Mouse (Mus musculus) kidney, embryonic 14.5 days (tissue): Measurements from ENCODE around the gene Scamp1. TPM values are rescaled to one million over a fixed set of nuclear protein-coding genes. Genes with fewer than 3 reads are reported as not detected.

ENCODE experiments used
- ATAC-seq: fragments of 200-750 bp; cut with Nextera tagmentation; 2 replicates; pipeline ENCODE4 v1.8.0; 2017; ENCODE audit warnings: moderate number of reproducible peaks, mild to moderate bottlenecking, moderate TSS enrichment, moderate library complexity; ENCODE audit not compliant: low FRiP score, low TSS enrichment
- H3K27ac ChIP-seq: fragments of 300-500 bp; sonication (generic); 2 replicates; pipeline ENCODE4 v1.5.1; 2014; ENCODE audit warnings: low read depth, mild to moderate bottlenecking, low read length, moderate library complexity, mixed read lengths
- H3K27me3 ChIP-seq: fragments of 300-500 bp; sonication (generic); 2 replicates; pipeline ENCODE4 v1.6.1; 2014; ENCODE audit warnings: mild to moderate bottlenecking, low read length; ENCODE audit not compliant: control insufficient read depth, insufficient read depth
- H3K36me3 ChIP-seq: fragments of 300-500 bp; sonication (generic); 2 replicates; pipeline ENCODE4 v1.6.1; 2014; ENCODE audit warnings: low read length, mixed read lengths; ENCODE audit not compliant: control insufficient read depth, insufficient read depth
- H3K4me1 ChIP-seq: fragments of 300-500 bp; sonication (generic); 2 replicates; pipeline ENCODE4 v1.6.1; 2014; ENCODE audit warnings: low read length, mixed read lengths; ENCODE audit not compliant: control insufficient read depth, insufficient read depth
- H3K4me2 ChIP-seq: fragments of 300-500 bp; sonication (generic); replicated peaks from 2 replicates; pipeline ENCODE4 v1.6.1; 2014; ENCODE audit warnings: low read depth, mild to moderate bottlenecking, low read length
- H3K4me3 ChIP-seq: fragments of 300-500 bp; sonication (generic); 2 replicates; pipeline ENCODE4 v1.5.1; 2014; ENCODE audit warnings: mild to moderate bottlenecking, low read length
- H3K9ac ChIP-seq: fragments of 300-500 bp; sonication (generic); 2 replicates; pipeline ENCODE4 v1.6.1; 2014; ENCODE audit warnings: low read depth, mild to moderate bottlenecking, low read length, moderate library complexity
- H3K9me3 ChIP-seq: fragments of 300-500 bp; sonication (generic); 2 replicates; pipeline ENCODE4 v1.6.1; 2016; ENCODE audit warnings: low read length; ENCODE audit not compliant: control insufficient read depth
- WGBS: fragments of 180-500 bp; shearing (Covaris S2); extraction: QIAGEN DNeasy Blood & Tissue Kit; methylation state at CpG from one replicate; pipeline ENCODE4 v1.1.7; 2014; 5-methylcytosine and 5-hydroxymethylcytosine counted together
- polyA plus RNA-seq: library from polyadenylated mRNA; unstranded; fragments of >200 nt; fragmentation: Nextera tagmentation; extraction: Ambion mirVana; gene quantifications from 2 replicates; pipeline ENCODE4 v1.2.1, GENCODE M21; 2014

The Scamp1 gene
- polyA plus RNA-seq, 1 experiment from 2014 or later = 34.4 TPM

DNA sequence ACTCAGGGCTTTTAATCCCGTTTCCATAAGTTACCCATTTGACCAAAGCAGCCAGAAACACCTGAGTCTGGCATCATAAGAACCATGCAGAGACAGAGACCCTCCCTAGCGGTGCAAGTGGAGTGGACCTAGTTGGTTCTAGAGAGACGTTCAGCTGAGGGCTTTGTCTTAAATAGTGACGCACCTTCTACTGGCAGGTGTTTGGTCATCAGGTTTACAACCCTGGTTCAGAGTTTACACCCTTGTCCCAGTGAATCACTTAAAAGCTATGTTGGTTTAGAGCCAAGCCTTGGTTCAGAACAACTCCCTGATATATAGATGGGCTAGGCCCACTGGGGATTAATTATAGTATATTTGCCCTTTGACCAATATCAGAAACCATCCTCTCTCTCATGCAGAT lies 92.4 kb downstream of the Scamp1 start:
- Histone ChIP-seq H3K27ac (no peak overlapping the region), H3K4me3 (no peak overlapping the region)
- WGBS = 81% methylated on average over 4 of the region's 4 CpGs

DNA sequence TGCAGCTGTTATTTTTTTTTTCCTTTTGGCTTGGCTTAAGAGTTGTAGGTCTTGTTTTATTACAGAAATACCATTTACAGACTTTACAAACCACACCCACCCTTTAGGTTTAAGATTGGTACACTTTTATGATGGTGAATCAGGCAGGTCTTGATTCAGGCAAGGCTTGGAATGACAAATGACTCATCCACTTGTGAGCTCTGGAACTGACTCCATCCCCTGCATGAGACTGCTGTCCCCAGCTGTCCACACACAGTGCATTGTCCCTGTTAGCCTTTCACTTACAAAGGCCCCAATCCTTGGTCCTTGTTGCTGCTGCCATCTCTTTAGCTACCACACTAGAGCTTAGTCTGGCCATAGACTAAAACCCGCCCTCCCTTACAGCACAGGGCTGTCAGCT lies 95.3 kb downstream of the Scamp1 start:
- no peak overlapping the region for H3K4me2 ChIP-seq
- no peak overlapping the region for H3K27ac ChIP-seq
- WGBS = 100% methylated on average over 1 of the region's 1 CpGs
- H3K27me3 ChIP-seq = no peaks in the 10 kb centered on the region
- peaks cover 28% of the 10 kb centered on the region for H3K36me3 ChIP-seq
- H3K4me1 ChIP-seq = 0 out of 2 replicates have a peak, but pooled peaks cover 7% of the 10 kb centered on the region
- ATAC-seq = no peak
- H3K9me3 ChIP-seq = no peaks in the 10 kb centered on the region
- H3K4me3 ChIP-seq = no peak overlapping the region
- no peak overlapping the region for H3K9ac ChIP-seq

More for the DNA sequence above, 92.4 kb downstream of the Scamp1 start:
- Histone ChIP-seq H3K9ac (no peak overlapping the region), H3K4me2 (no peak overlapping the region), H3K36me3 (peaks cover 40% of the 10 kb centered on the region), H3K27me3 (no peaks in the 10 kb centered on the region), H3K9me3 (no peaks in the 10 kb centered on the region), H3K4me1 (no peaks in the 10 kb centered on the region)
- ATAC-seq = no peak

DNA sequence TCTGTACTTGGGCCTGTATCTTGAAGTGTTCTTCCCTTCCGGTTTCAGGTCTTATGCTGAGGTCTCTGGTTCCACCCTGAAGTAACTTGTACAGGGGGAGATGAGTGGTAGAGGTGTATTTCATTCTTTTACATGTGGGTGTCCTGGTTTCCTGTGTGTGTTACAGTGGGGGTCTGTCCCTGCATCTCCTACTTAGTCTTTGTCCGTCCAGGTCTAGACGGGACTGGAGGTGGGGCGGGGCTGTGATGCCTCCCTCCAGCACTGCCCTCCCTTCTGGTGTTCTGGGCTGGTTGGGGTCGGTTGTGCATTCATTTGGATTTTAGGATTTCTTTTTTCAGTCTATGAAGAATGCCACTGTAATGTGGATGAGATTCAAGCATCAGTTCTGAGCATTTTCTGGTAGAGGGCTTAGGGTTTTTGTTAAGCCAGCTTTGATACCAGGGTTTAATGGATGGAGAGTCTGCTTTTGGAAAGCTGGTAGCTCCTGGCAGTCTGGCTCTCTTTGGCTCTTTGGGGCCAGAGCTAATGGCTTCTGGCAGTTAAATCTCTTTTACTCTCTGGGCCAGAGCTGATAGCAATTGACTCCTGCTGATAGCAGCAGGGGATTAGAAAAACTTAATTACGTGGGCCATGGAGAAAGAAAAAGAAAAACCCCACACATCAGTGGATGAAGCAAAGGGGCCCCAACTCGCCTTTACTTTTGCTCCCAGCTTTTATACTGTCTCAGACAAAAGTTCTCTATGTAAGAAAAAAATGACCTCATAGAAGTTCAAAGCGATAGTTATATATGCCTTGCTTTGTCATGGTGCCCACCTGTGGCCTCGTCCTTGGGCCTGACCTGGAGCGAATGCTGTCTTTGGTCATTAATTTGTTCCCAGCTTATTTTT lies 97.2 kb downstream of the Scamp1 start:
- Histone ChIP-seq H3K9ac (no peak overlapping the region), H3K27ac (no peak overlapping the region), H3K4me3 (no peak overlapping the region), H3K27me3 (no peaks in the 10 kb centered on the region), H3K4me2 (no peak overlapping the region), H3K9me3 (no peaks in the 10 kb centered on the region), H3K36me3 (peaks cover 25% of the 10 kb centered on the region), H3K4me1 (0 out of 2 replicates have a peak, but pooled peaks cover 7% of the 10 kb centered on the region)
- 62% methylated on average over 10 of the region's 10 CpGs for WGBS
- no peak for ATAC-seq

DNA sequence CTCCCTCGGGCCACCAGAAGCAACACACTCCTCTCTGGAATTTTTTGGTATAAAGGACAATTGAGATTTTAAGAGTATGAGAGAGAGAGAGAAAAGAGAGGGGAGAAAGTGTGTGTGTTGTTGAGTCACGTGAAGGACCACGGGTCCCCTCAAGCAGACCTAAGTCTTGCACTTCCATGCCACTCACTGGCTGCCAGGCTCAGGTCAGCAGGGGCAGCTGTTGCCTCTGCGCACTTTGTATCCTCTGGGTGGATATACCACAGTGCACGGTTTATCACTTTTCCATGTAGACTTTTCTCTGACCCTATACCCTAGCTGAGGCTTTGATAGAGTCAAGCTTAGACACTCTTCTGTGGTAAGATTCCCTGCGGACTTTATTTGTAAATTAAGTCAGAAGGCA lies 100.0 kb downstream of the Scamp1 start:
- Histone ChIP-seq H3K36me3 (peaks cover 11% of the 10 kb centered on the region; the same call in 1 of the 2 replicates), H3K4me1 (0 out of 2 replicates have a peak, but pooled peaks cover 7% of the 10 kb centered on the region)

DNA sequence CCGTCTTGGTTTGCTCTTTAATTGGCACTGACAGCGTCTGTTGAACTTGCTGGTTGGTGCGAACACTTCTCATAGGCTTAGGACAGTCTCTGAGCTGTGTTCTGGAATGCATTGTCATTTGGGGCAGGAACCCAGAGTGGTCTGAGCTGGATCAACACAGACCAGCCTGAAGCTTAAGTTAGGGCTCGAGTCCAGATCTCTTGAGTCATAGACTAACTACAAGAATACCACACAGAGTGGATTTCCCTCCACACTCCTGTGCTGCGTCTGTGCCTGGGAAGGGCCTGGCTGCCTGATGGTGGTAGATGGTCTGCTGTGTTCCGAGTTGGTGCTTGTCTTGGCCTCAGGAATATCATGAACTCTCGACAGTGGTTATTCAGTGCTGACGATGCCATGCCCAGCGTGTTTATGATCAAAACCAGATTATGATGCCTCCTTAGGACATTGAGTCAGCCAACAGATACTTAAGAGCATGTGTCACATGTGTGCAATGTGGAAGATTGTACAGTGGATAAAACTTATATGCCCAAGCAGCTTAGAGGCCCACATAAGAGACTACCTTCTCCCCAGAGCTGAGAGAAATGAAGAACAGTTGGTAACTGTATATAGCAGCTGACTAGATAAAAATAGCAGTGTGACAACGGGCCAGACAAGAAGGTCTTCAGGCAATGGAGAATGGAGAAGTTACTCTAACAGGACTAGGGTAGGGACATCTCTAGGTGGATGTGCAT lies 100.8 kb downstream of the Scamp1 start:
- H3K4me1 ChIP-seq = 0 out of 2 replicates have a peak, but pooled peaks cover 7% of the 10 kb centered on the region
- no peaks in the 10 kb centered on the region for H3K9me3 ChIP-seq
- WGBS = 93% methylated on average over 10 of the region's 10 CpGs
- no peak for ATAC-seq
- peaks cover 14% of the 10 kb centered on the region; the same call in 1 of the 2 replicates for H3K36me3 ChIP-seq
- no peak overlapping the region for H3K4me3 ChIP-seq
- no peak overlapping the region for H3K4me2 ChIP-seq
- H3K9ac ChIP-seq = no peak overlapping the region
- H3K27me3 ChIP-seq = no peaks in the 10 kb centered on the region
- H3K27ac ChIP-seq = no peak overlapping the region

More for the DNA sequence above, 100.0 kb downstream of the Scamp1 start:
- WGBS = 86% methylated on average over 5 of the region's 6 CpGs
- no peak overlapping the region for H3K9ac ChIP-seq
- H3K27ac ChIP-seq = no peak overlapping the region
- H3K4me2 ChIP-seq = no peak overlapping the region
- no peak for ATAC-seq
- no peak overlapping the region for H3K4me3 ChIP-seq
- H3K9me3 ChIP-seq = no peaks in the 10 kb centered on the region
- no peaks in the 10 kb centered on the region for H3K27me3 ChIP-seq

DNA sequence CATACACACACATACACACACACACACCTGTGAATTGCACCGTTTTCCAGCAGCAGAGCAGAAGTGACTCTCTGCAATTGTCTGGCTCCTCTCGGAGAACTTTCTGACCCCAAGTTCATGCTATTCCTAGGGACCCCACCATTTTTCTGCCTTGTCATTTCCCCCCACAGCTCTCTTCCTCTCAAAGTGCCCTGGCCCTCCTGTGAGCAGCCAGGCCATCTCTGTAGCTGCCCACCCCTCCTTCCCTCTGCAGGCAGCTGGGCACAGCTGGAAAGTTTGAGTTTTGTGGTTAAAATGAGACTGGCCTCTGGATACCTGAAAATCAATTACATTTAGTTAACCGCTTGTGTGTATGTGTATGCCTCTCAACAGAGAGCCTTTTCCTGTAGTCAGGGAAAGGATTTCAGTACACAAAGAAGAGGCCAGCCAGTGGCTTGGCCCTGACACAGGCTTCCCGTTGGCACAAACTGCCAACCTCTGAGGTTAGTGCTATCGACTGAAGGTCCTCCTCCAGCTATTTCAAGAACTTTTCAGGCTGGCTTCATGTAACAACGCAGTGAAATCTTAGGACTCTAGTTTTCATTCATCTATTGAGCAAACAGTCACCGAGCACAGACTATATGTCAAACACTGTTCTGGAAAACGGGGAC lies 102.2 kb downstream of the Scamp1 start:
- no peak overlapping the region for H3K9ac ChIP-seq
- H3K9me3 ChIP-seq = no peaks in the 10 kb centered on the region
- ATAC-seq = no peak
- peaks cover 26% of the 10 kb centered on the region for H3K36me3 ChIP-seq
- H3K4me2 ChIP-seq = no peak overlapping the region
- H3K4me1 ChIP-seq = peaks cover 10% of the 10 kb centered on the region; the same call in 1 of the 2 replicates
- WGBS = 79% methylated on average over 8 of the region's 8 CpGs
- H3K27ac ChIP-seq = no peak overlapping the region
- H3K4me3 ChIP-seq = no peak overlapping the region
- H3K27me3 ChIP-seq = no peaks in the 10 kb centered on the region

DNA sequence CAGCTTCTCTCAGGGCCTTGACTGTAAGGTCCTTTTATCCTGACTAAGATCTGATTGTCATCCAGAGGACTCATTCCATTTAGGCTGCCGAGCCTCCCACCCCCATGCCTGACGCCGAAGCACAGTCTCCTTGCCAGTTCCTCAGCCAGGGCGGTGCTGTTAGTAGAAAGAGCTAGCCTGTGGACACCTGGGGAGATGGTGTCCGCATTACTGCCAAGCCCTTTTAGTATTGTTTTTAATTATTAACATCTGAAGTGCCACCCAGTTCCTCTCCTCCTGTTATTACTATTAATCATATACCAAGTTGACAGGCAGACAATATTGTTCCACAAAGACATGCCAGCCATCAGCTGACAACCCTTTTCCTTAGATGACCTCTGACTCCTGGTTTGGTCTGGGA lies 103.6 kb downstream of the Scamp1 start:
- Histone ChIP-seq H3K4me1 (peaks cover 14% of the 10 kb centered on the region; the same call in 1 of the 2 replicates), H3K27ac (no peak overlapping the region), H3K36me3 (peaks cover 29% of the 10 kb centered on the region), H3K9me3 (no peaks in the 10 kb centered on the region), H3K4me3 (no peak overlapping the region), H3K27me3 (no peaks in the 10 kb centered on the region), H3K9ac (no peak overlapping the region), H3K4me2 (no peak overlapping the region)
- WGBS = 88% methylated on average over 5 of the region's 5 CpGs
- ATAC-seq = no peak

DNA sequence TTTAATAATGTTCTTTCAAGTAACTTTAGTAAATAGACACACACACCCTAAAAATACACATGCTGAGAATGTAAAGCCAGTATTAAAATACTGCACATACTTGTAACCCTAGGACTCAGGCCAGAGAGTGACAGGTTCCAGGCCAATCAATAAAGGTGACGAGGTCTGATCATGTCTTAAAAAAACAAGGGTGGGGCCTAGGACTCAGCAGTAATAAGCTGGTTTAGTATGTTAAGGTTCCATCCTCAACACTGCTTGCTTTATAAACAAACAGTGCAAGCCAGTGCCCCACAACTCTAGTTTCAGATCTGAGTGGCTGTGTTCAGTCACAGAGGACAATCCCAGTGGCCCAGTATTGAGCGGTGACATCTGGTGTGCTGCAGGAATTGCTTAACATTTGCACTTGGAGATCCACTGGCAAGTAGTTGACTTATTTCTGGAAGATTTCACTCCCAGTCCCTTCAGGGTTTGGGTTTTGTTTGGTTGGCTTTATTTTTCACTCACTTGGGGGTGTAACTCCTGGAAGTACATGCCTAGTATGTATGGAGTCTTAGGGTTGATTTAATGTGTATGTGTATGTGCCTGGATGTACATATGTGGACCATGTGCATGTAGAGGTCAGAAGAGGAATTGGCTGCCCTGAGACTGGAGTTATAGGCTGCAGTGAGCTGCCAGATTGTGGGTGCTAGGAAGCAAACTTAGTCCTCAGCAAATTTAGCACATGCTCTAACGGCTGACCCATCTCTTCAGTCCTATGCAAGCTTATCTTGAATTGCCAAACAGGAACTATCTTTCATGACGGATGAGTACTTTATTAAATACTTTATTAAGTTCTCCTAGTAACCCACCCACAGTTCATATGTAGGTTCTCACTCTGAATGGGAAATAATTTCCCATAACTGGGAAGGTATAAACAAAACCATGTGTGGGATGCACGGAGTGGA lies 104.9 kb downstream of the Scamp1 start:
- peaks cover 7% of the 10 kb centered on the region; the same call in 1 of the 2 replicates for H3K4me1 ChIP-seq
- no peak for ATAC-seq
- H3K9ac ChIP-seq = no peak overlapping the region
- H3K27ac ChIP-seq = no peak overlapping the region
- no peak overlapping the region for H3K4me2 ChIP-seq
- no peaks in the 10 kb centered on the region for H3K9me3 ChIP-seq
- peaks cover 29% of the 10 kb centered on the region for H3K36me3 ChIP-seq
- H3K27me3 ChIP-seq = no peaks in the 10 kb centered on the region
- WGBS = 87% methylated on average over 5 of the region's 5 CpGs
- H3K4me3 ChIP-seq = no peak overlapping the region
